Mouse (Mus musculus): ENCODE results near the gene Tnni3k. TPM values are rescaled to one million over a fixed set of nuclear protein-coding genes. Genes with fewer than 3 reads are reported as not detected.
A peak's percentile ranks its signal among the peaks of the same experiment; 100 is the strongest.

Gene Tnni3k
- polyA plus RNA-seq, 2 experiments, result not detected

DNA sequence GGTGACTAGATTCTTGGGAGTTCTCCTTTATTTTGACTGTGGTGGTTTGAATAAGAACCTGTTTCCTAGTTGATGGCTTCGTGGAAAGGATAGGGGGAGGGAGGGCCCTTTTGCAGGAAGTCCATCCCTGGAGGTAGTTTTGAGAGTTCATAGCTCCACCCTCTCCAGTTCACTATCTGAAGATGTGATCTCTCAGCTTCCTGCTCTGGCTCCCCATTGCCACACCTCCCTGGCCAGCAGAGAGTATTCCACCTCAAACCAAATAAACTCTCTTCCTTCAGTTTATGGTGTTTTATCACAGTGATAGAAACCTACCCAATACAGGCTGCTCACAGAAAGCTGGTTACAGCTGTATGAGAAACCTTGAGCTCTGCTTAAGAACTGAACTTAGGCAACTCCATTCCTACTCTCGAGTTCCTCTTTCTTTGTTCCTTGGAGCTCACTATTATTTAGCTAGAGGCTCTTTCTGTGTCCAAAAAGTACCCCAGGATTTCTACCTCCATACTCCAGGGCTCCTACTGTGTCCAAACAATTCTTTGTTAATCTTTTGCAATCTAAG, 173.7 kb downstream of the Tnni3k start:
- Histone ChIP-seq H3K9me3 (ENCODE audit: control insufficient read depth, low read length) (no peaks in the 10 kb centered on the region), H3K4me2 (ENCODE audit: low read depth) (no peak overlapping the region), H3K9ac (replicated peaks) (no peak overlapping the region), H3K36me3 (replicated peaks; ENCODE audit: control insufficient read depth, insufficient read depth, low read depth) (no peaks in the 10 kb centered on the region), H3K4me3 (ENCODE audit: insufficient read depth in 1 of 2, low read depth in 2 of 2, low read length in 2 of 2) (no peak overlapping the region), H3K27me3 (ENCODE audit: control insufficient read depth, insufficient read depth, low read length) (no peaks in the 10 kb centered on the region), H3K27ac (no peak overlapping the region), H3K4me1 (replicated peaks; ENCODE audit: control insufficient read depth in 2 of 2, insufficient read depth in 2 of 2, low read length in 1 of 2) (peaks cover 0 to 17% of the 10 kb centered on the region in 2 experiments; a peak in 2 of 4 replicates)
- DNase-seq (ENCODE audit: low read depth in 3 of 3, low spot score in 3 of 3), result no peak
- no peak for TF ChIP-seq EP300 (IDR thresholded peaks at IDR 0.05; ENCODE audit: low read depth)
- ATAC-seq (ENCODE audit: insufficient read depth), result no peak
- 12% methylated on average over 2 of the region's 2 CpGs for WGBS (ENCODE audit: insufficient replicate concordance)

DNA sequence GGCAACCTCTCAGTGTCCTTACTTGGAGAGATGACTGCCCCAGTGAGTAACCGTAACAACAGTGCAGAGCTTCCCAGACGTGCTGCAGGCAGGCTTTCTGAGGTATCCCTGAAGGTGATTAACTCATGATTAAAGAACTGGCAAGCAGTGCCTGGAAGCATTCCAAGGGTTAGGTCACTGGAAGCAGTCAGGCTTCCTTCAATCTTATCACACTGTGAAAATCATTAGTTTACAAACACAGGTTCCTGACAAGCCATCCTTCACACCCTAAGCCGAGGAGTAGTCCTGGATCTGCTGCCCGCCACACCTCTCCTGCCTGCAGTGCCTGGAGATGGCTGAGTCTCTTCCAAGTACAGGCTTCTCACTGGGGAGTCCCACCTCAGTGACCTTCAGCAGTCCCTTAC, 174.7 kb downstream of the Tnni3k start:
- Histone ChIP-seq H3K4me3 (ENCODE audit: insufficient read depth in 1 of 2, low read depth in 2 of 2, low read length in 2 of 2) (no peak overlapping the region), H3K27me3 (ENCODE audit: control insufficient read depth, insufficient read depth, low read length) (no peaks in the 10 kb centered on the region), H3K9me3 (ENCODE audit: control insufficient read depth, low read length) (no peaks in the 10 kb centered on the region), H3K4me2 (ENCODE audit: low read depth) (no peak overlapping the region), H3K4me1 (replicated peaks; ENCODE audit: control insufficient read depth in 2 of 2, insufficient read depth in 2 of 2, low read length in 1 of 2) (peaks cover 0 to 16% of the 10 kb centered on the region in 2 experiments; a peak in 2 of 4 replicates), H3K9ac (replicated peaks) (no peak overlapping the region), H3K36me3 (replicated peaks; ENCODE audit: control insufficient read depth, insufficient read depth, low read depth) (no peaks in the 10 kb centered on the region), H3K27ac (no peak overlapping the region)
- ATAC-seq (ENCODE audit: insufficient read depth), result no peak
- no peak for DNase-seq (ENCODE audit: low read depth in 3 of 3, low spot score in 3 of 3)
- 60% methylated on average over 4 of the region's 4 CpGs for WGBS (ENCODE audit: insufficient replicate concordance)
- TF ChIP-seq EP300 (IDR thresholded peaks at IDR 0.05; ENCODE audit: low read depth), result no peak
- no peak for TF ChIP-seq CTCF (IDR thresholded peaks at IDR 0.05; ENCODE audit: low read depth)

DNA sequence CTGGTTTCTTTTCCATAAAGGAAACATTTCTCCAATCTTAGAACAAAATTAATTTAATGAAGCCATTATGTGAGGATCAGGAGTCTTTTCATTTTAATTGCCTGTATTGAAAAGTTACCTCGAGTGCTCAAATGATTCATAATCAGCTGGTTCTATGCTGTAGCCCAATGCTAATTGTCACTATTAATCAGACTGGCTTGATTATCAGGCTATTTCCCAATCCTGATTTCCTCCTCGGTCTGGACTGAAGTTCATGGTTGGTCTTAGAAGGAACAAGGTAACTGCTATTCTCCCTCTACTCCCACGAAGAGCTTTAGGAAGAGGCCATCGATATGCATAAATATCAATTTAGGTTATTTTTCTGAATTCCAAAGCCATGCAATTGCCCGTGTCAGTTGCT, 175.1 kb downstream of the Tnni3k start:
- H3K9me3 ChIP-seq (ENCODE audit: control insufficient read depth, low read length), result no peaks in the 10 kb centered on the region
- no peaks in the 10 kb centered on the region for H3K27me3 ChIP-seq (ENCODE audit: control insufficient read depth, insufficient read depth, low read length)
- DNase-seq (ENCODE audit: low read depth in 3 of 3, low spot score in 3 of 3), result no peak
- TF ChIP-seq CTCF (IDR thresholded peaks at IDR 0.05; ENCODE audit: low read depth), result no peak
- TF ChIP-seq EP300 (IDR thresholded peaks at IDR 0.05; ENCODE audit: low read depth), result no peak
- no peak overlapping the region for H3K4me3 ChIP-seq (ENCODE audit: insufficient read depth in 1 of 2, low read depth in 2 of 2, low read length in 2 of 2)
- peaks cover 0 to 12% of the 10 kb centered on the region in 2 experiments; a peak in 2 of 4 replicates for H3K4me1 ChIP-seq (replicated peaks; ENCODE audit: control insufficient read depth in 2 of 2, insufficient read depth in 2 of 2, low read length in 1 of 2)
- ATAC-seq (ENCODE audit: insufficient read depth), result no peak
- H3K9ac ChIP-seq (replicated peaks), result no peak overlapping the region
- H3K27ac ChIP-seq, result no peak overlapping the region
- H3K36me3 ChIP-seq (replicated peaks; ENCODE audit: control insufficient read depth, insufficient read depth, low read depth), result no peaks in the 10 kb centered on the region
- no peak overlapping the region for H3K4me2 ChIP-seq (ENCODE audit: low read depth)
- WGBS (ENCODE audit: insufficient replicate concordance), result 56% methylated on average over 5 of the region's 5 CpGs

DNA sequence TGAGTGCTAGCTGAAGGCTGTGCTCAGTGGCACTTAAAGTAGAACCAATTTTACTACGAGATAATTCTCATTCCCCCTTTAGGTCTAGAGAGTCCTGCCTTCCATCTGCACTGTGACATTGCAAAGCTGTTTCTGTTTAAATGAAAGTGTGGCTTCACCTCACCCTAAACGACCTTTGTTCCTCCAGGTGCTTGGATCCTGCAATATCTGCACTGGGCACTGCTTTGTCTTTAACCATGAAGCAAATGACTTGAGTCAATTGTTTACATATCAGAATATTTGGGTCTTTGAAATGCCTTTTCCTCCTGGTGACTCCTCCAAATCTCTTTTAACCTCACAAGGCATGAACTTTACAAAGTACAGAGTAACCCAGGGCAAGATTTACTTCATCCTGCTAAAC, 175.7 kb downstream of the Tnni3k start:
- no peak for DNase-seq (ENCODE audit: low read depth in 3 of 3, low spot score in 3 of 3)
- Histone ChIP-seq H3K36me3 (replicated peaks; ENCODE audit: control insufficient read depth, insufficient read depth, low read depth) (no peaks in the 10 kb centered on the region), H3K4me2 (ENCODE audit: low read depth) (no peak overlapping the region), H3K9me3 (ENCODE audit: control insufficient read depth, low read length) (no peaks in the 10 kb centered on the region), H3K27me3 (ENCODE audit: control insufficient read depth, insufficient read depth, low read length) (no peaks in the 10 kb centered on the region), H3K4me1 (replicated peaks; ENCODE audit: control insufficient read depth in 2 of 2, insufficient read depth in 2 of 2, low read length in 1 of 2) (peaks cover 0 to 11% of the 10 kb centered on the region in 2 experiments; a peak in 2 of 4 replicates), H3K4me3 (ENCODE audit: insufficient read depth in 1 of 2, low read depth in 2 of 2, low read length in 2 of 2) (no peak overlapping the region), H3K9ac (replicated peaks) (no peak overlapping the region), H3K27ac (no peak overlapping the region)
- no peak for ATAC-seq (ENCODE audit: insufficient read depth)
- WGBS (ENCODE audit: insufficient replicate concordance), result 26% methylated on average over 2 of the region's 2 CpGs
- TF ChIP-seq EP300 (IDR thresholded peaks at IDR 0.05; ENCODE audit: low read depth) (no peak), CTCF (IDR thresholded peaks at IDR 0.05; ENCODE audit: low read depth) (no peak)

DNA sequence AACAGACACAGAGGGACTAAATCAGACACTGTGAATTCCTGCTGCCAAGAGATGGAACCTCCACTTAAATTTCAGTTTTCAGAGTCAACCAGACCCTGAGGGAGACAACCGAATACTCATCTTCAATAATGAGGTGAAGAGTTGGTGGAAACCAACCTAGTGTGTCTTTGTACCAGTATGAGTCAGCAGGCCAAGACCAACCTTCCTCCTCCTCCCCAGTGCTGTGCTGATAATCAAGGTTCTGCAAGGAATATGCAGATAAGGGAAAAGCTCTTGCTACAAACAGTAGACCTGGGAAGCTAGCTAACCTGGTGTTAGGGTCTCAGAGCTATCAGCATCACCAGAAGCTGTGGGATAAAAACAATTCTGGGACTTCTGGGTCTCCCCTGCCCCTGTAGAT, 176.1 kb downstream of the Tnni3k start:
- no peak overlapping the region for H3K9ac ChIP-seq (replicated peaks)
- H3K27me3 ChIP-seq (ENCODE audit: control insufficient read depth, insufficient read depth, low read length), result no peaks in the 10 kb centered on the region
- TF ChIP-seq CTCF (IDR thresholded peaks at IDR 0.05; ENCODE audit: low read depth), result no peak
- H3K4me2 ChIP-seq (ENCODE audit: low read depth), result no peak overlapping the region
- no peak overlapping the region for H3K4me3 ChIP-seq (ENCODE audit: insufficient read depth in 1 of 2, low read depth in 2 of 2, low read length in 2 of 2)
- 48% methylated on average over 1 of the region's 1 CpGs for WGBS (ENCODE audit: insufficient replicate concordance)
- H3K4me1 ChIP-seq (replicated peaks; ENCODE audit: control insufficient read depth in 2 of 2, insufficient read depth in 2 of 2, low read length in 1 of 2), result peaks cover 0 to 11% of the 10 kb centered on the region in 2 experiments; a peak in 2 of 4 replicates
- no peak overlapping the region for H3K27ac ChIP-seq
- ATAC-seq (ENCODE audit: insufficient read depth) (peak; percentile 60; the same call in 1 of the 2 replicates), DNase-seq (ENCODE audit: low read depth in 3 of 3, low spot score in 3 of 3) (no peak)
- no peaks in the 10 kb centered on the region for H3K36me3 ChIP-seq (replicated peaks; ENCODE audit: control insufficient read depth, insufficient read depth, low read depth)
- no peaks in the 10 kb centered on the region for H3K9me3 ChIP-seq (ENCODE audit: control insufficient read depth, low read length)

Measured in liver, embryonic 14.5 days (tissue).